Mouse (Mus musculus) MEL (cell line): ENCODE measurements at regions not wholly inside any gene's neighbourhood (a gene's known extent, or its start where the extent isn't known, plus 50 kb on each side); places are given as distances from the start of the nearest gene placed in this dataset.

ENCODE experiments used
- CHD1 ChIP-seq: IDR thresholded peaks from 2 replicates; pipeline ENCODE4 v1.6.1; 2012; ENCODE audit warnings: low read depth, mild to moderate bottlenecking, inconsistent platforms, low read length, improper control_type of control experiment
- CTCF ChIP-seq, 3 experiments: IDR thresholded peaks in 2 of 3; conservative IDR thresholded peaks in 1 of 3; 2 replicates each; pipeline ENCODE4 v1.5.1; 2011 to 2012; ENCODE audit warnings: low read length in 3 of 3, low read depth in 2 of 3, mild to moderate bottlenecking in 2 of 3, improper control_type of control experiment in 1 of 3, inconsistent platforms in 1 of 3, mixed read lengths in 1 of 3, moderate library complexity in 1 of 3; ENCODE audit not compliant: control insufficient read depth in 1 of 3, insufficient read depth in 1 of 3, poor library complexity in 1 of 3, severe bottlenecking in 1 of 3
- MAX ChIP-seq: IDR thresholded peaks from 2 replicates; pipeline ENCODE4 v1.6.1; 2011; ENCODE audit warnings: low read length, improper control_type of control experiment
- RAD21 ChIP-seq: IDR thresholded peaks from 2 replicates; pipeline ENCODE4 v1.6.1; 2011; ENCODE audit warnings: mild to moderate bottlenecking, low read depth, low read length, improper control_type of control experiment

GRCm38 (mm10) chr3:103489786-103490185 is 85.2 kb upstream of the Syt6 start:
- TF ChIP-seq CHD1 (no peak), MAX (no peak), RAD21 (no peak), CTCF (IDR thresholded peaks at IDR 0.05 in 2 of 3, conservative IDR thresholded peaks at IDR 0.05 in 1 of 3; ENCODE audit: control insufficient read depth in 1 of 3, insufficient read depth in 1 of 3, low read depth in 2 of 3, low read length in 3 of 3, poor library complexity in 1 of 3, severe bottlenecking in 1 of 3) (no peak)
